Mouse (Mus musculus) liver, embryonic 14.5 days (tissue): ENCODE results near the gene Hmgb1.
A peak's percentile ranks its signal among the peaks of the same experiment; 100 is the strongest.

Experiments
- CTCF ChIP-seq: IDR thresholded peaks from 2 replicates; pipeline ENCODE4 v1.5.1; 2016; ENCODE audit warnings: antibody characterized with exemption, low read depth, control low read depth
- EP300 ChIP-seq: IDR thresholded peaks from 2 replicates; pipeline ENCODE4 v1.6.1; 2016; ENCODE audit warnings: antibody characterized with exemption, low read depth

- TF ChIP-seq CTCF (peak; percentile 37), EP300 (no peak)
Observed at GRCm38 (mm10) chr5:149053352-149054168, 130.7 kb downstream of the Hmgb1 start.
